ENCODE assay signal across 8 mouse cellular contexts in genomic region chr1:178072798-178073197, GRCm38 (mm10).
DNase-seq lines count a peak whose midpoint lies in the region; ATAC-seq and TF ChIP-seq lines count a peak whose summit lies in the region.
"Not testable (repeated sequence)": the region's sequence is repeated elsewhere in the genome, so short reads cannot be mapped to it uniquely, and the experiment has no call there.

No protein-coding gene starts in this region.

- not testable (repeated sequence) for H3K36me3 ChIP-seq in hindbrain, postnatal 0 days (ENCODE audit: insufficient read depth, low read length); limb, embryonic 10.5 days; thymus, adult 2 months (ENCODE audit: control insufficient read depth, insufficient read depth, low read length)

- not testable (repeated sequence) for H3K27ac ChIP-seq in hindbrain, postnatal 0 days; limb, embryonic 10.5 days; thymus, adult 2 months (ENCODE audit: control insufficient read depth, insufficient read depth, low read length)

- peak; percentile 13 for DNase-seq in 3T3-L1 (ENCODE audit: low read depth, low spot score)
- DNase-seq in ES-CJ7 (ENCODE audit: low read depth, low spot score) = peak; percentile 73
- DNase-seq in brain, embryonic 14.5 days (ENCODE audit: low read depth) = peak; percentile 1
- DNase-seq in embryo, embryonic 11 days = peak; percentile 1
- not testable (repeated sequence) for DNase-seq in hindbrain, postnatal 0 days (ENCODE audit: low spot score)
- DNase-seq in limb, embryonic 10.5 days (ENCODE audit: low spot score) = peak; percentile 31
- DNase-seq in thymus, adult 2 months = peak; percentile 35

- not testable (repeated sequence) for H3K4me3 ChIP-seq in hindbrain, postnatal 0 days (ENCODE audit: low read length); limb, embryonic 10.5 days; thymus, adult 2 months (ENCODE audit: control insufficient read depth, insufficient read depth, low read length)

- not testable (repeated sequence) for ATAC-seq in hindbrain, postnatal 0 days
- ATAC-seq in megakaryocyte, adult 5-6 weeks (ENCODE audit: poor library complexity, severe bottlenecking) = peak; percentile 38; the same call in 1 of the 2 replicates

- TF ChIP-seq CTCF in brain, embryonic 14.5 days (IDR thresholded peaks at IDR 0.05; ENCODE audit: borderline replicate concordance, extremely low read depth, insufficient read depth, insufficient read length) = peak; percentile 20; the same call in 1 of the 2 replicates
- 0 out of 2 replicates have a peak, but pooled peaks have one; percentile 2 for TF ChIP-seq CTCF in hindbrain, postnatal 0 days (IDR thresholded peaks at IDR 0.05; ENCODE audit: low read depth)
- TF ChIP-seq CTCF in thymus, adult 2 months (IDR thresholded peaks at IDR 0.05; ENCODE audit: borderline replicate concordance, control insufficient read depth, extremely low read depth, insufficient read depth, low read length, poor library complexity) = not testable (repeated sequence)

- WGBS in hindbrain, postnatal 0 days = 60% methylated on average over 4 of the region's 4 CpGs
- WGBS in limb, embryonic 10.5 days = 52% methylated on average over 4 of the region's 4 CpGs
- 72% methylated on average over 4 of the region's 4 CpGs for WGBS in thymus, adult 2 months

- not testable (repeated sequence) for H3K4me1 ChIP-seq in hindbrain, postnatal 0 days (ENCODE audit: insufficient read depth, low read length); limb, embryonic 10.5 days; thymus, adult 2 months (replicated peaks; ENCODE audit: control insufficient read depth, insufficient read depth, low read length)

- not testable (repeated sequence) for H3K27me3 ChIP-seq in hindbrain, postnatal 0 days (ENCODE audit: insufficient read depth, low read length); limb, embryonic 10.5 days (ENCODE audit: low read depth, poor library complexity, severe bottlenecking); thymus, adult 2 months (ENCODE audit: control insufficient read depth, insufficient read depth, low read length)

- H3K9me3 ChIP-seq in hindbrain, postnatal 0 days (ENCODE audit: low read length); limb, embryonic 10.5 days (replicated peaks): not testable (repeated sequence)

- not testable (repeated sequence) for H3K9ac ChIP-seq in hindbrain, postnatal 0 days (replicated peaks; ENCODE audit: low read length)

- TF ChIP-seq POLR2A in brain, embryonic 14.5 days (IDR thresholded peaks at IDR 0.05; ENCODE audit: borderline replicate concordance, extremely low read depth, insufficient read depth, insufficient read length, poor library complexity, severe bottlenecking); thymus, adult 2 months (IDR thresholded peaks at IDR 0.05; ENCODE audit: control insufficient read depth, extremely low read depth, insufficient read depth, low read length, poor library complexity): not testable (repeated sequence)

- not testable (repeated sequence) for H3K4me2 ChIP-seq in hindbrain, postnatal 0 days (ENCODE audit: low read depth, low read length)
